Mouse (Mus musculus): ENCODE results near the gene Gm8879. TPM values are rescaled to one million over a fixed set of nuclear protein-coding genes. Genes with fewer than 3 reads are reported as not detected.
"Not testable (repeated sequence)": the region's sequence is repeated elsewhere in the genome, so short reads cannot be mapped to it uniquely, and the experiment has no call there.

Gene Gm8879
- polyA plus RNA-seq (2015; fragmentation: Nextera tagmentation; extraction: Ambion mirVana), result 1.5 and 2.7 TPM in 2 replicates

DNA sequence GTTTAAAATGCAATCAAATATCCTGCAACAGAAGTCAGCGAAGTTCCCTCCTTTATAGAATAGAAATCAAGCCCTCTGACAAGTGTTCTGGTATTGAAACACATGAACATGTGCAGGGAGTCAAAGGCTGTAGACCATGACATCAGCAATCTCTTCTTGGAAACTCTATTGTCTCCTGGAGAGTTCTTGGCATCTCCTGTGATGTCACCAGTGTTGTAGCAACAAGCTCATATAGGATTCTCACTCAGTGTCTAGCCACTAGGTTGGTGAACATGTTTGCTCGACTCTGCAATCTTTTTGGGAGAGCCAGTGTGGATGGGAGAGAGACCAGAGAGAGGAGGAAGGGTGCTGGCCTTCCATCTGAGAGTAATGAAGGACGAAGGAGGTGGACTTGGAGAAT is at the start of gene Gm8879:
Gene Gm8879 (plus strand): TSS at position 301 of the 400 bp plus-strand sequence.
- H3K4me2 ChIP-seq; H3K36me3 ChIP-seq; H3K9me3 ChIP-seq; H3K4me1 ChIP-seq (replicated peaks); H3K27me3 ChIP-seq; H3K4me3 ChIP-seq; H3K9ac ChIP-seq; ATAC-seq (ENCODE audit: low read depth); H3K27ac ChIP-seq (replicated peaks): not testable (repeated sequence)
- WGBS, result no CpG with 5 or more reads among the region's 3 CpGs

DNA sequence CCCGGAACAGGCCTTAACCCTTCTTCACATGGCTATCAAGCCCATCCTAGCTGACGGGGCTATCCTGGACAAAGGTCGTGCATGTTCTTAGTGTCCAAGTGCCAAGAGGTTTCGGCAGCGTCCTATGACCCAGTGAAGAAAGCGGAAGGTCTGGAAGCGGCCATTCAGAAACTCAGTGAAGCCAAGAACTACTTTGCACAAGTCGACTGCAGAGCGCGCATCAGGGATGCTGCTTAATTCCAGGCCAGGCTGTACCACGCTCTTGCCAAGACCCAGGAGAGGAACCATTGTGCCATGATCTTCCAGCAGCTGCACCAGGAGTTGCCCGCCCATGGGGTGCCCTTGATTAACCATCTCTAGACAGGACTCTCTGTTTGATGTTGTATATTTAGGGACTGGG is 10.6 kb downstream of the Gm8879 start:
- 91% methylated on average over 12 of the region's 12 CpGs for WGBS
- H3K4me3 ChIP-seq; H3K9me3 ChIP-seq; H3K9ac ChIP-seq; H3K27ac ChIP-seq (replicated peaks); H3K4me1 ChIP-seq (replicated peaks); H3K4me2 ChIP-seq; H3K27me3 ChIP-seq; ATAC-seq (ENCODE audit: low read depth); H3K36me3 ChIP-seq: not testable (repeated sequence)

Other genes with a start within 250 kb of the Gm8879 start
- not detected in 2 replicates for gene Gm8871, start 179.8 kb upstream of the Gm8879 start, polyA plus RNA-seq (2015; fragmentation: Nextera tagmentation; extraction: Ambion mirVana)
- gene Gm8857, start 179.8 kb upstream of the Gm8879 start, polyA plus RNA-seq (2015; fragmentation: Nextera tagmentation; extraction: Ambion mirVana), result not detected in 2 replicates
- gene Gm5861, start 55.4 kb downstream of the Gm8879 start, polyA plus RNA-seq (2015; fragmentation: Nextera tagmentation; extraction: Ambion mirVana), result 0.20 TPM in 1 of 2 replicates, not detected in the other
- 1.9 and 2.2 TPM in 2 replicates for gene Gm8890, start 128.4 kb downstream of the Gm8879 start, polyA plus RNA-seq (2015; fragmentation: Nextera tagmentation; extraction: Ambion mirVana)
- gene Speer1, start 213.9 kb downstream of the Gm8879 start, polyA plus RNA-seq (2015; fragmentation: Nextera tagmentation; extraction: Ambion mirVana), result not detected in 2 replicates

Data from neural tube, embryonic 13.5 days (tissue).